Mouse (Mus musculus): Measurements from ENCODE around the gene 1700025G04Rik.

DNA sequence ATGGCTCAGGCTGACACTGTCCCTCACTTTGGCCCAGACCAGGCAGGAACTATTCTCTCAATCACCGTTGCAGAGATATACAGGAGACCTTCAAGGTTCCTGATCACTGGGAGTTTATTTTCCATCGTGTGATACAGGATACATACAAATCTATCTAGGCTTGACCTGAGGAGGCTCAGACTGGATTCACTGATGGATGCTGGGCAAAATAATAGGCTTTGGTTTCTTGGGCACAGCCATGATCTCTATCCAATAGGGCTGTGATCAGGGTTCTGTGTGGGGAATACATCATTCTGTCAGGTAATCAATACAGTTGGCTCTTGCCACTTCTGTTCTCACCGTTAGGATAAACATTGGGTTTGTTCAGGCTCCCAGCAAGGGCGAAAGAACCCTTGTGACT, 194.5 kb downstream of the 1700025G04Rik start:
- no peak for TF ChIP-seq CTCF (IDR thresholded peaks at IDR 0.05; ENCODE audit: low read depth, low read length)
- no peak for TF ChIP-seq POLR2A (IDR thresholded peaks at IDR 0.05; ENCODE audit: extremely low read depth, insufficient read depth, low read length)

All from liver, adult 2 months (tissue).